In the genomic region with DNA sequence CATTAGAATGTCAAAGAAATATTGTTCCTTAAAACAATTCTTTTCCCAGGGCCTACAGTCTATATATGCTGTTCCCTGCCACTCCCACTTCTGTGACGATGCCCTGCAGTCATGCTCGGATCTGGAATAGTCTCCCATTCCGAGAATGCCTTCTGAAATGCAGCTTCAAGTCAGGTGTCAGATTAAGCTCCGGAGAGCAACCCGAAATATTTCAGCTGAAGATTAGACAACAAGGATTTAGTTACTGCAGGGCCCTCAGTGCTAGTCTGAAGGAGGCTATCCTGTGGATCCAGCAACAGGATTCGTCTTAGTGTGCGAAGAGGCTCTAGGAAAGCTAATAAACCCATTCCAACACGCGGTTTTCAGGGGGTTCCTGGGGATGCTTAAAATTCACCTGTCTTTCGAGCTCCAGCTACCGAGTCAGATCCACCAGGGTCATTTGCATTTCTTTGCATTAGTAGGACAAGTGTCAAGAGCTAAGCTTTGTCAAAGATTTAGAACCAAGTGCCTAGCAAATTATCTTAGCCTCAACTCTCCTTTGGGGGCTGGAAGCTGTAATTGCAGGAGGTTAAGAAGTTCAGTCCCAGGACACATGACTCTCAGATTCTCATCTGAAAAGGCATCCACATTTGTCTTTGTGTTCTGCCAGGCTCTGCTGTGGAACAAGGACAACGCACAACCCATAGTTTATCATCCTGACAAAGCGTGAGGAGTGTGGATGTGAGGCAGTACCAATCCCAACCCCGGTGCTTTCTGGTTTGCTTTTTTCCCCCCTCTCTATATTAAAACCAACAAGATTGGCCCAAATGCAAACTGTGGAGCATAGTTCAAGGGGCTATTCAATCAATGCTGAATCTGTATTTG, we compare ENCODE assay signal across 10 mouse cellular contexts. TPM values are rescaled to one million over a fixed set of nuclear protein-coding genes. Genes with fewer than 3 reads are reported as not detected.
A peak's percentile ranks its signal among the peaks of the same experiment; 100 is the strongest.
DNase-seq lines count a peak whose midpoint lies in the region; ATAC-seq and TF ChIP-seq lines count a peak whose summit lies in the region.
"Had no signal": no experiment of that assay in that cellular context is flagged by ENCODE, and none has a peak within 500 bp of the region (broad histone marks: within the 10 kb centered on the region; RNA-seq: fewer than 3 reads in every experiment).

No protein-coding gene starts in this region.

- H3K9ac ChIP-seq in kidney, embryonic 16.5 days (replicated peaks; ENCODE audit: low read length), result peak overlapping the region; percentile 57
- peak overlapping the region; percentile 46 for H3K9ac ChIP-seq in hindbrain, postnatal 0 days (replicated peaks; ENCODE audit: low read length)
- H3K9ac ChIP-seq in neural tube, embryonic 13.5 days, result peak overlapping the region; percentile 99
- H3K9ac ChIP-seq: liver, embryonic 12.5 days had no signal

- no peak for TF ChIP-seq CTCF in hindbrain, postnatal 0 days (IDR thresholded peaks at IDR 0.05; ENCODE audit: low read depth)

- H3K4me3 ChIP-seq in kidney, embryonic 16.5 days (ENCODE audit: low read length), result peak overlapping the region; percentile 88
- peak overlapping the region; percentile 98 for H3K4me3 ChIP-seq in embryonic facial prominence, embryonic 10.5 days
- H3K4me3 ChIP-seq in hindbrain, postnatal 0 days (ENCODE audit: low read length), result peak overlapping the region; percentile 89
- peak overlapping the region; percentile 88 for H3K4me3 ChIP-seq in neural tube, embryonic 13.5 days
- H3K4me3 ChIP-seq: erythroblast, embryonic 14.5 days; liver, embryonic 12.5 days had no signal

- DNase-seq in kidney, postnatal 10 days, result no peak
- no peak for DNase-seq in embryonic facial prominence, embryonic 10.5 days (ENCODE audit: low spot score)
- peak; percentile 54 for DNase-seq in hindbrain, postnatal 0 days (ENCODE audit: low spot score)
- no peak for DNase-seq in adrenal gland, adult 8-10 months
- no peak for DNase-seq in urinary bladder, postnatal 25 days (ENCODE audit: low spot score)
- no peak for DNase-seq in adrenal gland, postnatal 36 days

- H3K27me3 ChIP-seq in kidney, embryonic 16.5 days (ENCODE audit: insufficient read depth, low read length), result no peaks in the 10 kb centered on the region
- no peaks in the 10 kb centered on the region for H3K27me3 ChIP-seq in embryonic facial prominence, embryonic 10.5 days (replicated peaks; ENCODE audit: low read depth, poor library complexity, severe bottlenecking)
- H3K27me3 ChIP-seq in hindbrain, postnatal 0 days (ENCODE audit: insufficient read depth, low read length), result no peaks in the 10 kb centered on the region
- no peaks in the 10 kb centered on the region for H3K27me3 ChIP-seq in neural tube, embryonic 13.5 days

- H3K4me1 ChIP-seq in kidney, embryonic 16.5 days (ENCODE audit: insufficient read depth, low read length), result peaks cover 36% of the 10 kb centered on the region
- H3K4me1 ChIP-seq in embryonic facial prominence, embryonic 10.5 days, result peaks cover 67% of the 10 kb centered on the region
- peaks cover 13% of the 10 kb centered on the region; the same call in 1 of the 2 replicates for H3K4me1 ChIP-seq in hindbrain, postnatal 0 days (ENCODE audit: insufficient read depth, low read length)
- H3K4me1 ChIP-seq in neural tube, embryonic 13.5 days (replicated peaks), result peaks cover 68% of the 10 kb centered on the region

- H3K4me2 ChIP-seq in kidney, embryonic 16.5 days (replicated peaks; ENCODE audit: low read depth, low read length), result peak overlapping the region; percentile 91
- peak overlapping the region; percentile 89 for H3K4me2 ChIP-seq in hindbrain, postnatal 0 days (ENCODE audit: low read depth, low read length)
- H3K4me2 ChIP-seq in neural tube, embryonic 13.5 days, result peak overlapping the region; percentile 85
- H3K4me2 ChIP-seq: liver, embryonic 12.5 days had no signal

- H3K27ac ChIP-seq in kidney, embryonic 16.5 days (ENCODE audit: low read length), result no peak overlapping the region
- H3K27ac ChIP-seq in embryonic facial prominence, embryonic 10.5 days (replicated peaks), result peak overlapping the region; percentile 96
- H3K27ac ChIP-seq in hindbrain, postnatal 0 days, result peak overlapping the region; percentile 54; the same call in 1 of the 2 replicates
- H3K27ac ChIP-seq in neural tube, embryonic 13.5 days (replicated peaks), result peak overlapping the region; percentile 96
- H3K27ac ChIP-seq: liver, embryonic 12.5 days had no signal

- 33% methylated on average over 14 of the region's 14 CpGs for WGBS in kidney, embryonic 16.5 days
- 7% methylated on average over 14 of the region's 14 CpGs for WGBS in embryonic facial prominence, embryonic 10.5 days
- WGBS in hindbrain, postnatal 0 days, result 18% methylated on average over 14 of the region's 14 CpGs
- WGBS in neural tube, embryonic 13.5 days, result 7% methylated on average over 14 of the region's 14 CpGs

- no peaks in the 10 kb centered on the region for H3K9me3 ChIP-seq in kidney, embryonic 16.5 days (ENCODE audit: low read length)
- no peaks in the 10 kb centered on the region for H3K9me3 ChIP-seq in embryonic facial prominence, embryonic 10.5 days
- H3K9me3 ChIP-seq in hindbrain, postnatal 0 days (ENCODE audit: low read length), result no peaks in the 10 kb centered on the region
- H3K9me3 ChIP-seq in neural tube, embryonic 13.5 days, result no peaks in the 10 kb centered on the region
- H3K9me3 ChIP-seq: liver, embryonic 12.5 days had no signal

- no peaks in the 10 kb centered on the region for H3K36me3 ChIP-seq in kidney, embryonic 16.5 days (ENCODE audit: insufficient read depth, low read length)
- peaks cover 24% of the 10 kb centered on the region for H3K36me3 ChIP-seq in embryonic facial prominence, embryonic 10.5 days (replicated peaks)
- H3K36me3 ChIP-seq in hindbrain, postnatal 0 days (ENCODE audit: insufficient read depth, low read length), result no peaks in the 10 kb centered on the region
- no peaks in the 10 kb centered on the region for H3K36me3 ChIP-seq in neural tube, embryonic 13.5 days
- H3K36me3 ChIP-seq: liver, embryonic 12.5 days had no signal

- no peak for ATAC-seq in kidney, embryonic 16.5 days (ENCODE audit: low FRiP score, low TSS enrichment)
- ATAC-seq in hindbrain, postnatal 0 days, result no peak
- no peak for ATAC-seq in neural tube, embryonic 13.5 days (ENCODE audit: low read depth)
- ATAC-seq: liver, embryonic 12.5 days had no signal

RNA-seq across cellular contexts. Expression of gene Efnb2, which starts 4.2 kb away (rescaled TPM):
- polyA plus RNA-seq in kidney, embryonic 16.5 days (2015; fragmentation: Nextera tagmentation; extraction: Ambion mirVana), result 19.9 and 23.2 TPM in 2 replicates
- 32.2 and 33.7 TPM in 2 replicates for polyA plus RNA-seq in embryonic facial prominence, embryonic 10.5 days (2016; fragmentation: Nextera tagmentation; extraction: Ambion mirVana)
- total RNA-seq in hindbrain, postnatal 0 days (2014; rRNA removed), result 21.0 and 22.8 TPM in 2 replicates
- 9.6 and 10.7 TPM in 2 replicates for polyA plus RNA-seq in hindbrain, postnatal 0 days (2015; fragmentation: Nextera tagmentation; extraction: Ambion mirVana)
- polyA plus RNA-seq in neural tube, embryonic 13.5 days (2015; fragmentation: Nextera tagmentation; extraction: Ambion mirVana), result 24.5 and 26.6 TPM in 2 replicates
- 10 to 100 TPM; 10.4 to 25.9 (median 21.3) TPM for total RNA-seq in adrenal gland, adult 8-10 months (2022)
- total RNA-seq in adrenal gland, postnatal 36 days (2021), result 10 to 100 TPM; 12.5 to 33.4 TPM

RNA-seq across cellular contexts. Expression of gene Arglu1, which starts 33.5 kb away (rescaled TPM):
- polyA plus RNA-seq in kidney, embryonic 16.5 days (2015; fragmentation: Nextera tagmentation; extraction: Ambion mirVana), result 105 and 119 TPM in 2 replicates
- polyA plus RNA-seq in embryonic facial prominence, embryonic 10.5 days (2016; fragmentation: Nextera tagmentation; extraction: Ambion mirVana), result 174 and 177 TPM in 2 replicates
- 55.6 and 71.9 TPM in 2 replicates for total RNA-seq in hindbrain, postnatal 0 days (2014; rRNA removed)
- polyA plus RNA-seq in hindbrain, postnatal 0 days (2015; fragmentation: Nextera tagmentation; extraction: Ambion mirVana), result 158 and 175 TPM in 2 replicates
- polyA plus RNA-seq in neural tube, embryonic 13.5 days (2015; fragmentation: Nextera tagmentation; extraction: Ambion mirVana), result 184 TPM in 2 replicates
- total RNA-seq in adrenal gland, adult 8-10 months (2022), result 100 to 1,000 TPM in 1 of 4 experiments, 10 to 100 TPM in 3; 44.0 to 126 (median 89.0) TPM
- 10 to 100 TPM; 56.7 to 67.4 TPM for total RNA-seq in adrenal gland, postnatal 36 days (2021)

Comparison
In these comparisons a context has a peak if more than half of its experiments do, and no peak if none do; other contexts are left out.
1. H3K9ac ChIP-seq: peak in every context shown above with its lines; median percentile 99 in neural tube, embryonic 13.5 days; 57 in kidney, embryonic 16.5 days; 46 in hindbrain, postnatal 0 days.